Mouse (Mus musculus) embryonic facial prominence, embryonic 11.5 days (tissue): ENCODE measurements around the gene Ncapd2. TPM values are rescaled to one million over a fixed set of nuclear protein-coding genes. Genes with fewer than 3 reads are reported as not detected.

Experiments
- ATAC-seq: fragments of 200-750 bp; cut with Nextera tagmentation; replicated peaks from 2 replicates; pipeline ENCODE4 v1.8.0; 2017; ENCODE audit warnings: low read depth; ENCODE audit not compliant: insufficient number of reproducible peaks, low FRiP score, low TSS enrichment
- DNase-seq: peaks from one replicate; pipeline ENCODE4 v3.0.0-alpha.2; 2015; ENCODE audit warnings: low spot score
- H3K27ac ChIP-seq: fragments of 300-500 bp; sonication (generic); replicated peaks from 2 replicates; pipeline ENCODE4 v1.5.1; 2014; ENCODE audit warnings: mild to moderate bottlenecking, low read depth, low read length, control low read depth
- H3K27me3 ChIP-seq: fragments of 300-500 bp; sonication (generic); 2 replicates; pipeline ENCODE4 v1.6.1; 2014; ENCODE audit warnings: mild to moderate bottlenecking, low read length, moderate library complexity, mixed read lengths; ENCODE audit not compliant: control insufficient read depth, insufficient read depth
- H3K36me3 ChIP-seq: fragments of 300-500 bp; sonication (generic); replicated peaks from 2 replicates; pipeline ENCODE4 v1.6.1; 2014; ENCODE audit warnings: low read depth, mild to moderate bottlenecking, low read length, moderate library complexity, mixed read lengths; ENCODE audit not compliant: control insufficient read depth, insufficient read depth
- H3K4me1 ChIP-seq: fragments of 300-500 bp; sonication (generic); 2 replicates; pipeline ENCODE4 v1.6.1; 2014; ENCODE audit warnings: low read length, mixed read lengths; ENCODE audit not compliant: control insufficient read depth, insufficient read depth
- H3K4me2 ChIP-seq: fragments of 300-500 bp; sonication (generic); 2 replicates; pipeline ENCODE4 v1.6.1; 2014; ENCODE audit warnings: low read depth, mild to moderate bottlenecking, control low read depth, low read length, moderate library complexity
- H3K4me3 ChIP-seq: fragments of 300-500 bp; sonication (generic); 2 replicates; pipeline ENCODE4 v1.5.1; 2014; ENCODE audit warnings: low read depth, low read length, control low read depth
- H3K9ac ChIP-seq: fragments of 300-500 bp; sonication (generic); replicated peaks from 2 replicates; pipeline ENCODE4 v1.6.1; 2014; ENCODE audit warnings: mild to moderate bottlenecking, control low read depth, low read length
- H3K9me3 ChIP-seq: fragments of 300-500 bp; sonication (generic); replicated peaks from 2 replicates; pipeline ENCODE4 v1.6.1; 2016; ENCODE audit warnings: mild to moderate bottlenecking, low read length, inconsistent platforms, mixed read lengths; ENCODE audit not compliant: control insufficient read depth
- WGBS: fragments of 180-500 bp; shearing (Covaris S2); extraction: QIAGEN DNeasy Blood & Tissue Kit; methylation state at CpG from one replicate; pipeline ENCODE4 v1.1.7; 2014; 5-methylcytosine and 5-hydroxymethylcytosine counted together
- polyA plus RNA-seq: library from polyadenylated mRNA; unstranded; fragments of >200 nt; fragmentation: Nextera tagmentation; extraction: Ambion mirVana; gene quantifications from 2 replicates; pipeline ENCODE4 v1.2.1, GENCODE M21; 2014

Ncapd2 gene
- polyA plus RNA-seq, 1 experiment from 2014 or later: 136 TPM

DNA sequence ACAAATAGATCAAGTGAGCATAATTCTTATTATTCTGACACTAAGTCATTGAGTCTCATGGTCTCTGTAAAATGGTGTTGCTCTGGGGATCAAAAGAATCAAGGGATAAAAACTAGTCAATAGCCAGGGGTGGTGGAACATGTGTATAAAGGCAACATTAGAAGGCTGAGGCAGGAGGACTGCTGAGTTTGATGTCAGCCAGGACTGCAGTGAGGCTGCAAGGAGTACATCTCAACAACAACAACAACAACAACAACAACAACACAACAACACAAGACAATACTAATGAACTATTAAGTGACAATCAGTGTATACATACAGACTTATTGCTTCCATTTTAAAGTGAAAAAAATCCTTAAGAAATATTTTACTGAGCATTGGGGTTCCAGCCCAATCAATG is 685 bp downstream of the Ncapd2 start:
- Histone ChIP-seq H3K27me3 (no peaks in the 10 kb centered on the region), H3K4me2 (peak overlapping the region; percentile 57), H3K9me3 (no peaks in the 10 kb centered on the region), H3K36me3 (peaks cover 15% of the 10 kb centered on the region), H3K9ac (peak overlapping the region; percentile 80), H3K4me3 (peak overlapping the region; percentile 72), H3K4me1 (peaks cover 3% of the 10 kb centered on the region; the same call in 1 of the 2 replicates), H3K27ac (no peak overlapping the region)
- peak; percentile 32 for DNase-seq
- no peak for ATAC-seq

DNA sequence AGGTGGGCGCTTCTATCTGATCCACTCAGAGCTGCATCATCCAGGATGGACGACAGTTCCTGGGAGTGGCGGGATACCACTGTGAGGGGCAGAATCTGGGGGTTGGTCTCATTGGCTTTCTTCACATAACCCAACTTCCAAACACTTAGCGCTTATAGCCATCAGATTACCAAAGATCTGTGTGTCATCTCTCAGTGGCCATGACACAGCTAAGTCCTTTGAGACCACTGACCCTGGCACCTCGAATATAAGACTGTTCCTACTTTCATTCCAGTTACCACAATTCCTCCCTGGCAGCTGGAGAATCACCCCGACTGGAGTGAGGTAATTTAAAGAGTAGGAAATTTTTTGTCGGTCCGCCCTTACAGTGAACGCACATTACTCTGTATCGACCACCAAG is 5.3 kb downstream of the Ncapd2 start:
- Histone ChIP-seq H3K27me3 (no peaks in the 10 kb centered on the region), H3K4me2 (no peak overlapping the region), H3K4me3 (no peak overlapping the region), H3K9me3 (no peaks in the 10 kb centered on the region), H3K27ac (no peak overlapping the region), H3K9ac (no peak overlapping the region), H3K4me1 (no peaks in the 10 kb centered on the region), H3K36me3 (peaks cover 48% of the 10 kb centered on the region)
- 92% methylated on average over 10 of the region's 10 CpGs for WGBS
- DNase-seq (no peak), ATAC-seq (no peak)

DNA sequence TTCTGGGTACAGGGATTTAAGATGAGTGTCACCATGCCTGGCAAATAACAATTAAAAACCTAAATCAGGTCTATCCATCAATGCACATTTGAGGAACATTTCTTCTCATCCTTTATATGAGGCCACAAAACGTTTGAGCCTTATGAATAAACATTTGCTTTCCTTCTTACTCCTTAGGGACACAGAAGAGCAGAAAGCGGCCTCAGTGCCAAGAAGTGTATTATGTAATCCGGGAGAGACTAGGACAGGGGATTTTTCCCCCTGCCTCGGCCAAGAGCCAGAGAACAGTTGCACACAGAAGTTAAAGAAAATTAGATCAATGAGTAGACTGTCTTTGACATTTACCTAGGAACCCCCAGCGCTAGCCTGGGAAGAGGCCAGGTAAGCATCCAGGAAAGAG is 9.4 kb downstream of the Ncapd2 start:
- peaks cover 65% of the 10 kb centered on the region for H3K36me3 ChIP-seq
- no peak overlapping the region for H3K4me2 ChIP-seq
- no peak overlapping the region for H3K9ac ChIP-seq
- H3K4me1 ChIP-seq: no peaks in the 10 kb centered on the region
- H3K27me3 ChIP-seq: no peaks in the 10 kb centered on the region
- ATAC-seq (no peak), DNase-seq (no peak)
- WGBS: 82% methylated on average over 5 of the region's 5 CpGs
- no peak overlapping the region for H3K27ac ChIP-seq
- no peak overlapping the region for H3K4me3 ChIP-seq
- H3K9me3 ChIP-seq: no peaks in the 10 kb centered on the region

DNA sequence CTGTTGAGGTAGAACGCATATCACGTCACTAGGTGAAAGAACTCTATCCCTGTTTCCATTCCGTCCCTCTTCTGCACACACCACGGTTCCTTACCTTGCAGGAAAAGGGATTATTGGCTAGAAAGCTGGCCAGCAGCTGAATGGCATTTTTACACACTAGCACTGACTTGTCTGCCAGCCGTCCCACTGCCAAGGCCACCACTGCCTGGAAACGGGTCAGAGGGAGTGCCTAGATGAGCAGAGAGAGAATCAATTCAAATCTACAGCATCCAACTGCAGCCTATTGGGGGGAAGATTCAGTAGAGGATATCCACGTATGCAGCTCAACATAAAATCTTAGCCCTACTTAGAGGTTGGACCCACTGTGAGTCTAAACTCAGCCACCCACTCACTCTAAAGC is 11.9 kb downstream of the Ncapd2 start:
- H3K9me3 ChIP-seq: no peaks in the 10 kb centered on the region
- H3K27ac ChIP-seq: no peak overlapping the region
- ATAC-seq (no peak), DNase-seq (no peak)
- H3K9ac ChIP-seq: no peak overlapping the region
- WGBS: 94% methylated on average over 7 of the region's 7 CpGs
- no peak overlapping the region for H3K4me3 ChIP-seq
- H3K27me3 ChIP-seq: no peaks in the 10 kb centered on the region
- no peak overlapping the region for H3K4me2 ChIP-seq
- no peaks in the 10 kb centered on the region for H3K4me1 ChIP-seq
- H3K36me3 ChIP-seq: peaks cover 67% of the 10 kb centered on the region

DNA sequence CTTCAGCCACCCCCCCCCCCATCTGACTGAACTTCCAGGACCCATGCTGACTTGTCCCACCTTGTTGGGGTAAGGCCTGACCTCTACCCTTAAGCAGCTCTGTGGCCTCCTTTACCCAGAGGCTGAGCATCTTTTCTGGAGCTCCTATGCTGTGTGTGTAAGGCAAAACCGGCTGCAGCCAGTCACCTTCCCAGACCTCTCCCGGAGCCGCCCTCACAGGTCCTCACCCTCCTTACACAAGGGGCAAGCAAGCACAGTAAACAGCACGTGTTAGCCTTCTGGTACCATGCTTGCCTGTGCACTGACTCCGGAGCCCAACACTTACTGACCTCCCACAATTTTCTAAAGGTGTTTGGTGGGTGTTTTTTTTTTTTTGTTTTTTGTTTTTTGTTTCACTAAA is 16.0 kb downstream of the Ncapd2 start:
- WGBS: 91% methylated on average over 5 of the region's 5 CpGs
- Histone ChIP-seq H3K4me2 (no peak overlapping the region), H3K36me3 (peaks cover 65% of the 10 kb centered on the region), H3K9ac (no peak overlapping the region), H3K4me1 (no peaks in the 10 kb centered on the region), H3K9me3 (no peaks in the 10 kb centered on the region), H3K27me3 (no peaks in the 10 kb centered on the region), H3K4me3 (no peak overlapping the region), H3K27ac (no peak overlapping the region)
- no peak for DNase-seq
- no peak for ATAC-seq

DNA sequence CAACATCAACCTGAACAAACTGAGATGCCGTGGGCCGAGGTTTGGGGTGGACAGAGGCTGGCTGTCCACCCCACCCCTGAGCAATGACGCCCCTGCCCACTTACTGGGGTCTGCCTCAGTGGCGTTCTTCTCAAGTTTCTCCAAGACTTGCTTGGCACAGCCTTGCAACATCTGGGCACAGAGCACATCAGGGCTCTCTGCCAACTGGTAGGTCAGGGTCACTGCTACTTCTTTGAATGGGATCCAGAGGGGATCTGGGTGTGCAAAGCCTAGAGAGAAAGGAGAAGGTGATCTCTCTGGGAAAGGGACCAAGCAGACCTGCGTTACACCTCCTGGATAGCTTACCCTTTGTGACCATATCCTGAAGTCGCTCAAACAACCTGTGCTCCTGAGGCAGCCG is 18.2 kb downstream of the Ncapd2 start:
- no peak overlapping the region for H3K4me3 ChIP-seq
- no peak overlapping the region for H3K9ac ChIP-seq
- no peaks in the 10 kb centered on the region for H3K4me1 ChIP-seq
- no peaks in the 10 kb centered on the region for H3K9me3 ChIP-seq
- WGBS: 97% methylated on average over 7 of the region's 7 CpGs
- H3K36me3 ChIP-seq: peaks cover 69% of the 10 kb centered on the region
- no peak overlapping the region for H3K4me2 ChIP-seq
- ATAC-seq (no peak), DNase-seq (no peak)
- no peak overlapping the region for H3K27ac ChIP-seq
- H3K27me3 ChIP-seq: no peaks in the 10 kb centered on the region

DNA sequence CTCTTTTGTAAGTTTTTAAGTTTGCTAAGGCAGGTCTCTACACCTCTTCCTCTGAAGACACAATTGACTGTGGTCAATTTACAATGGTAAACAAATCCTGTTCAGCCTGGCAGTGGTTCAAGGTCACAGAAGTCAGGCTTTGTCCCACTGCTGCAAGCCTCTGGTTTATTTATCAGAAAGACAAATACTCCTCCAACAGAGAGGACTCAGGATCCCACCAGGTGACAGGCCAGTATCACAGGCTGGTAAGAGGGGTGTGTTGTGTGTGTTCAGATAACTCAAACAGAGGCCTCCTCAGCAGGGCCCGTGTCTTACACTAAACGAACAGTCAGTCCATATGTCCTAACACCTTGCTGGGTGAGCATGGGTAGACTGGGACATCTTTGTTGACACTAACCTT is 19.0 kb downstream of the Ncapd2 start:
- Histone ChIP-seq H3K9me3 (no peaks in the 10 kb centered on the region), H3K4me3 (no peak overlapping the region), H3K4me1 (peaks cover 4% of the 10 kb centered on the region; the same call in 1 of the 2 replicates), H3K36me3 (peaks cover 67% of the 10 kb centered on the region), H3K27me3 (no peaks in the 10 kb centered on the region), H3K9ac (no peak overlapping the region), H3K4me2 (no peak overlapping the region), H3K27ac (no peak overlapping the region)
- no peak for DNase-seq
- ATAC-seq: no peak
- WGBS: 85% methylated on average over 2 of the region's 2 CpGs

DNA sequence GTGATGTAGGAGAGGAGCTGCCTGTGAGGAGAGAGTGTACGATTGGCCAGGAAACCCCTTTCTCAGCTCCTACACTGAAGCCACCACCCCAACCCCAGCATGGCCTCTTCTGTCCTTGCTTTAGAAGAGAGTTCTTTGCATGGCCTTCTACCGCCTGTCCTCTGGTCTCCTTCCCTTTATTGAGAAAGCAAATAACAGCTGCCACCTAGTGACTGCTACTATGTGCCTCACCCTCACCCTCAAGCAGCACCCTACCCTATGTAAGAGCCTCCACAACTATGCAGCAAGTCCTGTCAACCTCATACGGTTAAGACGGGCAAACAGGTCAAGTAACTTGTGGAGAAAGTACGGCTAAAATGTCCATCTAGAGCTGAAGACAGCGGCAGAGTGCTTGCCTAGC is 21.3 kb downstream of the Ncapd2 start:
- H3K4me3 ChIP-seq: no peak overlapping the region
- H3K27ac ChIP-seq: no peak overlapping the region
- ATAC-seq (no peak), DNase-seq (no peak)
- no peak overlapping the region for H3K4me2 ChIP-seq
- H3K27me3 ChIP-seq: no peaks in the 10 kb centered on the region
- peaks cover 11% of the 10 kb centered on the region for H3K4me1 ChIP-seq
- no peak overlapping the region for H3K9ac ChIP-seq
- WGBS: 90% methylated on average over 6 of the region's 6 CpGs
- H3K36me3 ChIP-seq: peaks cover 55% of the 10 kb centered on the region
- H3K9me3 ChIP-seq: no peaks in the 10 kb centered on the region
